19 mouse cellular contexts compared by ENCODE assay signal in the genomic region with DNA sequence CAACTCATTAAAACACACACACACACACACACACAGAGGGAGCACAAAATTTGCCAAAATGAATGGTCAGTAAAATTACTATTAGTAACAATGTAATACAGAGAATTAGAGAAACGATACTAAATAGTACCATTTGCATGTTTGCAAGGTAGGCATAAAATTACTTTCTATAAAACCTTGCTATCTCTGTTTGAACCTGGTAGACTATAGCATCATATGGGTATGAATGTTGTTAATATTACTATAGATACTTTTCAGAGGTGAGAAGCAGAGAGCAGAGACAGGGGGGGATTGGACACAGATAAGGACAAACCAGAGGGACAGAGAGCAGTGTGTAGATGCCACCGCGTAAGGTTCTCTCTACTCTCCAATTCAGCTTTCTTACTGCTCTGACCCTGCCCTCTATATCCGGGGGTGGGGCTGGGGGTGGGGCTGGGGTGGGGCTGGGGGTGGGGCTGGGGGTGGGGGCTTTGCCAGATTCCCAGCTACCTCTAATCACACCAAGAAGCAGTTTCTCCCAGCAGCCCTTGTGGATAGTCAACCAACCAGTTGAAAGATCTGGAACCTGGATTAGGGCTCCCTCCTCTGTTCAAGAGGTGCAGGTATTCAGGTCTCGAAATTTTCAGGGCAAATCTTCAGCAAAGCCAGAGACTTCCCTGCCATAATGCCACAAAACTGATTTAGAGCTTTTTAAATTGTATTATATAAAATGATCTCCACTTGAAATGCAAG. TPM values are rescaled to one million over a fixed set of nuclear protein-coding genes. Genes with fewer than 3 reads are reported as not detected.
DNase-seq lines count a peak whose midpoint lies in the region; ATAC-seq and TF ChIP-seq lines count a peak whose summit lies in the region.
"Had no signal": no experiment of that assay in that cellular context is flagged by ENCODE, and none has a peak within 500 bp of the region (broad histone marks: within the 10 kb centered on the region; RNA-seq: fewer than 3 reads in every experiment).

No protein-coding gene starts in this region.

- intact Hi-C loops in left cerebral cortex, adult 2 months (cut with DNase I) = no loop called here
- intact Hi-C loops in left cerebral cortex, postnatal 10 days (cut with DNase I) = loop anchor here (10.0 kb wide), 1 partner anchor 281 kb away; no protein-coding TSS in a partner anchor
- intact Hi-C loops in heart, postnatal 10 days (cut with DNase I) = loop anchor here (10.0 kb wide), 1 partner anchor 651 kb away; no protein-coding TSS in a partner anchor

- WGBS in liver, postnatal 0 days (ENCODE audit: insufficient replicate concordance) = 63% methylated on average over 5 of the region's 5 CpGs

- no peaks in the 10 kb centered on the region for H3K4me1 ChIP-seq in liver, postnatal 0 days (ENCODE audit: insufficient read depth)
- H3K4me1 ChIP-seq: hindbrain, embryonic 10.5 days; neural tube, embryonic 13.5 days had no signal

- no peak for DNase-seq in frontal cortex, postnatal 10 days (ENCODE audit: low spot score in 2 of 2)
- no peak for DNase-seq in left cerebral cortex, adult 2 months (ENCODE audit: extremely low spot score in 1 of 2, low spot score in 2 of 2)
- no peak for DNase-seq in left cerebral cortex, postnatal 10 days (ENCODE audit: extremely low spot score in 1 of 2, low spot score in 2 of 2)
- DNase-seq in A20 (ENCODE audit: low read depth, low spot score) = peak; percentile 77
- DNase-seq in liver, postnatal 0 days = no peak
- DNase-seq in heart, postnatal 10 days = no peak
- DNase-seq: cerebellum, adult 9-11 months; gastrocnemius, postnatal 36 days; layer of hippocampus, adult 9-11 months; right cerebral cortex, postnatal 4 days; thymus, adult 18-20 months had no signal

- ATAC-seq in frontal cortex, adult (ENCODE audit: low TSS enrichment) = peak; percentile 48; the same call in 1 of the 2 replicates
- no peak for ATAC-seq in liver, postnatal 0 days
- ATAC-seq in cerebellum, adult (ENCODE audit: insufficient number of reproducible peaks, low FRiP score, low TSS enrichment) = no peak
- ATAC-seq: forebrain, embryonic 14.5 days; midbrain, embryonic 16.5 days had no signal

- H3K9me3 ChIP-seq in liver, postnatal 0 days (ENCODE audit: low read length) = no peaks in the 10 kb centered on the region
- H3K9me3 ChIP-seq: hindbrain, embryonic 10.5 days; neural tube, embryonic 13.5 days had no signal

- no peaks in the 10 kb centered on the region for H3K36me3 ChIP-seq in liver, postnatal 0 days (replicated peaks; ENCODE audit: insufficient read depth, low read length)
- H3K36me3 ChIP-seq: hindbrain, embryonic 10.5 days; neural tube, embryonic 13.5 days had no signal

- no peak for TF ChIP-seq EP300 in liver, postnatal 0 days (IDR thresholded peaks at IDR 0.05; ENCODE audit: low read depth)

- no peak overlapping the region for H3K4me2 ChIP-seq in liver, postnatal 0 days (ENCODE audit: low read depth, low read length)
- H3K4me2 ChIP-seq: neural tube, embryonic 13.5 days had no signal

- H3K9ac ChIP-seq in liver, postnatal 0 days (replicated peaks) = no peak overlapping the region
- H3K9ac ChIP-seq: liver, embryonic 14.5 days; neural tube, embryonic 13.5 days had no signal

- no peaks in the 10 kb centered on the region for H3K27me3 ChIP-seq in liver, postnatal 0 days (ENCODE audit: insufficient read depth, low read length)
- H3K27me3 ChIP-seq: neural tube, embryonic 13.5 days had no signal

- H3K27ac ChIP-seq in left cerebral cortex, adult 2 months = no peak overlapping the region
- no peak overlapping the region for H3K27ac ChIP-seq in liver, postnatal 0 days (ENCODE audit: low read depth)
- H3K27ac ChIP-seq: hindbrain, embryonic 10.5 days; liver, embryonic 14.5 days; neural tube, embryonic 13.5 days had no signal

- H3K4me3 ChIP-seq in left cerebral cortex, adult 2 months = no peak overlapping the region
- H3K4me3 ChIP-seq in liver, postnatal 0 days (ENCODE audit: low read depth, low read length) = no peak overlapping the region
- H3K4me3 ChIP-seq: hindbrain, embryonic 10.5 days; neural tube, embryonic 13.5 days had no signal

- peak; percentile 24 for TF ChIP-seq CTCF in left cerebral cortex, adult 2 months (IDR thresholded peaks at IDR 0.05)
- 0 out of 2 replicates have a peak, but pooled peaks have one; percentile 14 for TF ChIP-seq CTCF in liver, postnatal 0 days (IDR thresholded peaks at IDR 0.05; ENCODE audit: low read depth)

RNA-seq across cellular contexts. Expression of gene Clca2, which starts 6.7 kb away (rescaled TPM):
- not detected for total RNA-seq in left cerebral cortex, adult 2 months (2021)
- total RNA-seq in left cerebral cortex, postnatal 10 days (2021) = under 1 TPM in 1 of 2 experiments, not detected in 1; 0.09 TPM
- not detected in 2 replicates for polyA plus RNA-seq in liver, postnatal 0 days (2015; fragmentation: Nextera tagmentation; extraction: Ambion mirVana)
- total RNA-seq in heart, postnatal 10 days (2021) = under 1 TPM; 0.10 to 0.15 TPM
- total RNA-seq: left cerebral cortex, postnatal 14 days had no signal
- polyA plus RNA-seq: liver, embryonic 14.5 days had no signal

RNA-seq across cellular contexts. Expression of gene Odf2l, which starts 12.4 kb away (rescaled TPM):
- total RNA-seq in left cerebral cortex, adult 2 months (2021) = 10 to 100 TPM; 22.1 to 26.8 TPM
- total RNA-seq in left cerebral cortex, postnatal 10 days (2021) = 10 to 100 TPM; 16.6 to 19.0 TPM
- 5.4 and 5.6 TPM in 2 replicates for polyA plus RNA-seq in liver, postnatal 0 days (2015; fragmentation: Nextera tagmentation; extraction: Ambion mirVana)
- total RNA-seq in heart, postnatal 10 days (2021) = 10 to 100 TPM; 15.2 to 16.7 TPM
